Mouse (Mus musculus) cerebellum, adult (tissue): Measurements from ENCODE around the gene Sdk1.
A peak's percentile ranks its signal among the peaks of the same experiment; 100 is the strongest.

Source experiments
- ATAC-seq: cut with Nextera tagmentation; 2 replicates; pipeline ENCODE4 v1.9.2; 2017; ENCODE audit warnings: mild to moderate bottlenecking, moderate library complexity, mixed read lengths; ENCODE audit not compliant: insufficient number of reproducible peaks, low FRiP score, low TSS enrichment

Sdk1 gene

DNA sequence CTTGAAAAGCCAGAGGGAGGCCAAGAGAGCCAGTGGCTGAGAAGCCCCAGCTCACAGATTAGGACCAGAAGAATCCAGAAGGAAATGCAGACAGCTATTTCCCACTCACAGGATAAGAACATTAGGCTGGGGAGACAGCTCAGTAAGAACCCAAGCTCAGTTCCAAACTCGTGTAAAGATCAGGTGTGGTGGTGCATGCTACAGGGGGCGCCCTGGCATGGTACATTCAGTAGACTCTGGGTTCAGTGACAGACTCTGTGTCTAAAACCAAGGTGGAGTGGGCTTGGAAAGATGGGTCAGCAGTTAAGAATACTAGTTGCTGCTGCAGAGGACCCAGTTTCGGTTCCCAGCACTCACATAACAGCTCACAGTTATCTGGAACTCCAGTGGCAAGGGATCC, 832.6 kb downstream of the Sdk1 start:
- ATAC-seq, result no peak

GRCm38 (mm10) chr5:142074561-142075500, 833.5 kb downstream of the Sdk1 start:
- no peak for ATAC-seq

- no peak for ATAC-seq
Measured at GRCm38 (mm10) chr5:142080661-142081060, 839.4 kb downstream of the Sdk1 start.

GRCm38 (mm10) chr5:142081076-142081475, 839.8 kb downstream of the Sdk1 start:
- ATAC-seq, result no peak

DNA sequence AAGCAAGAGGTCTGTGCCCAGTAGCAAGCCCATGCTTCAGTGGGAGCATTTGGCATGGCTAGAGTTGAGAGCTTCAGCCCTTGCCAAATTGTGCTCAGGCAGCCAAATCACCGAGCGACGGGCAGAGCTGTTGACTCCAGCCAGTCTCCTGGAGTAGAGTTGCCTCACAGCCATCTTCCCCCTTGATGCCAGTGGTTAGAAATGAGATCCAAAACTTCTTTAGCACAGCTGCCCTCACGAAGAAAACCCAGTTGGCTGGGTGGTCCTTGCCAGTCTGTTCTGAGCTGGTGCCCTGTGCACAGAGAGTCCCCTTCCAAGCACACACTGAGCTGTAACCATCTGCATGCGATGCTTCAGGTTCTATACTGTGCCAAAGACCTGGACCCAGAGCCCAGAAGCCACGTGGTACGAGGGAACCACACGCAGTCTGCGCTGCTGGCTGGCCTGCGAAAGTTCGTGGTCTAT, 855.1 kb downstream of the Sdk1 start:
- peak; percentile 84 for ATAC-seq

DNA sequence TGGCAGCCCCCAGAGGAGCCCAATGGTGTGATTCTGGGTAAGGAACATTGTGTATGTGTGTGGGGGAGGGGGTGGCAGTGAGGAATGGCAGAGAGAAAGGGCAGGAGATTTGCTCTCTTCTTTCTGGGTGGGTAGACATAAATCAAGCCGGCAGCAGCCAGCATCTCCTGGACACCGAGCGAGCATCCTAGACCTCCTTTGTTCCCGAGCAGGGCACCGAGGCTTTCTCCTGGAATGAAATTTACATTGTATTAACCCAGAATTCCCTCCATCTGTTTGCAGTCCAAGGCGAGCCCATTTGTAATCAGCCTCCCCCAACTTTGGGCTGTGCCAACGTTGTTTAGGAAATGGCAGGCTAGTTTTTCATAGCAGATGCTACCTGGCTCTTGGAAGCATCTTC, 858.9 kb downstream of the Sdk1 start:
- no peak for ATAC-seq

DNA sequence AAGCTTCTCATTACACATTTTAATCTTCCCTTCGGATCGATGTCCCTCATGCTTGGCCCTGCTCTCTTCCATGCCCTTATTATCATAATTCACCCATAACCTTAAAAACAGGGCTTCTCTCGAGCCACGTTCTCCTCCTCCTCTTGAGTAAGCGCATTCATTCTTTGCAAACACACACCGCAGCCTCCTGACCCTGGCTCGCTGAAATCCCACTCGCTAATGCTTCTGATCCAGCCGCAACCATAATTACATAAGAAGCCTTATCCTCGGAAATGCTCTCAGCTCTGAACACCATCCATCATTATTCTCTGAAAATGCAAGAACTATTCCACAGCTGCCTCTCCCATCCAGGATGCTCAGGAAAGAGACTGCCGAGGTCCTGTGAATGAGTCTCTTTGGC, 866.1 kb downstream of the Sdk1 start:
- no peak for ATAC-seq

DNA sequence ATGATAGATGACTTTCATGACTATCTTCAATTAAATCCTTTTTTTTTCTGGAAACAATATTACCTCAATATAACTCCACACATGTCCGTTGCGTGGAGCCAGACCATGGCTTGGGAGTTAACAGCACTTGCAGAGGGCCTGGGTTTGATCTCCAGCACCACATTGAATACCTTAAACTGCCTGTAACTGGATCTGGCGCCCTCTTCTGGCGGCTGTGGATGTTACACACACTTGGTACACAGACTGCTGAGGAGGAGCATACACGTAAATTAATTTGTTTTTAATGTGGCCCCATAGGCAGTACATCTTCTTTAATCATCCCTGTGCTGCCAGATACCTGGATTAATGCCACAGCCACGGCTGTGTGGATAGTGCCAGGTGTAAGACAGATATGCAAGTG, 870.7 kb downstream of the Sdk1 start:
- no peak for ATAC-seq

DNA sequence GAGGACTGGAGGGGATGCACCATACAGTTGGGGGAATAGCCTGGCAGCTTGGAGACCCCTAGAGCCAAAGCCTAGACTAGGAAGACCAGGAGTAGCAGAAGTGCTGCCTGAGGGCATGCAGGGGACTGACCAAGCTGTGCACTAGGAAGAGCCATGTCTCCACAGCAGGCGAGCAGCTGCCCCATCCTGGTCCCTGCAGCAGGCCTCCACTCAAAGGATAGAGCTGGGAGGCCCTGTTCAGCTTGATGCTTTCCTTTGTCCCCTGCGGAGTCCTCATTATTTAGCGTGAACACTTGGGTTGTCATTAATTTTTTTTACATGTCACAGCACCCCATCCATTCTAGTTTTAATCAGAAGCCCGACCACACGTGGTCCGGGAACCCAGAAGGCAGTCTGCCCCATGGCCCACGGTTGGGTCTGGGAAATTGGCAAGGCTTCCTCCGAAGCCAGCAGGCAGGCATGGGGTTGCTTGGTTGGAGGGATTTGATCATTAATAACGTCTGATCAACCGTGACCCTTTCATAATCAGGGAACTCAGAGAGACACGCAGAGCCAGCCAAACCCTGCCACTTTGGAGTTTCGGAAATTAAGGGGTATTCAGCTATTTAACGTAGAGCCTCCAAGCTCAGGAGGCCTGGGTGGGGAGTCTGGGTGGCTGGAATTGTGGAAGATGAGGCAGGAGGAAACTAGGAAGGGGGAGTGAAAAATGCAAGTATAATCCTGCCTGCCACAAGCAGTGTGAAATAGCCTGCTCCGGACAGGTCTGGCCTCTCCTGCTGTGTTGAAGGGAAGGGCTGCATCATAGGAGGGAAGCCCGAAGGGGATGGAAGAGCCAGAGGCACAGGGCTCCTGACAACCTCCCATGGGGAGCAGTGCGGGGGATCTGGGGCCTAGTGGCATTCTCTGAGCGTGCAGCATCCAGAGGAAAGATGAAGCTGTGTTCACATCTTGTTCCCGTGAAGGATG, 872.2 kb downstream of the Sdk1 start:
- ATAC-seq, result no peak

GRCm38 (mm10) chr5:142127779-142128178, 886.5 kb downstream of the Sdk1 start:
- no peak for ATAC-seq

- ATAC-seq, result no peak
Measured at GRCm38 (mm10) chr5:142128181-142128611, 886.9 kb downstream of the Sdk1 start.

- ATAC-seq, result no peak
Measured at GRCm38 (mm10) chr5:142130004-142130403, 888.7 kb downstream of the Sdk1 start.

- peak; percentile 93 for ATAC-seq
Measured at GRCm38 (mm10) chr5:142139978-142140377, 898.7 kb downstream of the Sdk1 start.

GRCm38 (mm10) chr5:142149594-142149993, 908.3 kb downstream of the Sdk1 start:
- ATAC-seq, result peak; percentile 70

DNA sequence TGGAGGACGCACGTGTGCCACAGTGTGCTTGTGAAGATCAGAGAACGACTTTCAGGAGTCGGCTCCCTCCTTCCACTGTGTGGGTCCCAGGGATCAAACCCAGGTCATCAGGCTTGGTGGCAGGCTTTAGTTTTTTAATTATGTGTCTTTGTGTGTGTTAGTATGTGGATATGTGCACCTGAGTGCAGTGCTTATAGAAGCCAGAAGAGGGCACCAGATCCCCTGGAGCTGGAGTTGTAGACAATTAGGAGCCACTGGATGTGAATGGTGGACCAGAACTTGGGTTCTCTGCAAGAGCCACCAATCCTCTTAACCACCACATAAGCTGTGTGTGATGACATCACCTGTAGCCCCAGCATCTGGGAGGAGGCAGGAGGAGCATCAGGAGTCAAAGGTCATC, 909.5 kb downstream of the Sdk1 start:
- no peak for ATAC-seq

- no peak for ATAC-seq
Measured at GRCm38 (mm10) chr5:142156868-142157852, 915.9 kb downstream of the Sdk1 start.

DNA sequence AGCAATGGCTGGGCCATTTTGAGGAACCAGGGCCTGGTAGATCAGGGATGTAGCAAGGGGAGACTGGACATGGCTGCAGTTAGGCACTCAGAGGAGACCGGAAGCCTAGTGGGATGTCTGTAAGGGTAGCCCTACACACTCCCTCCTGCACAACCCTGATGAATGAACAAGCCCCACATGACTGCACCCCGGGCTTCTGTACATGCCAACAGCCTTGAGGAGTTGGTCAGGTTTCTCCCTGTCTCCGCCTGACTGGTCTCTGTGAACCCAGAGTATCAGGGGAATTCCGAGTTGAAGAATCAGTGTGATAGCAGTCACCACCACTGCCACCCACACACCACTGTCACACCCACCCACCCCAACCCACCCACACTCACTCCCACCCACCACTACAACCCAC, 922.2 kb downstream of the Sdk1 start:
- ATAC-seq, result no peak

- ATAC-seq, result peak; percentile 92
Measured at GRCm38 (mm10) chr5:142173636-142174035, 932.3 kb downstream of the Sdk1 start.

- ATAC-seq, result no peak
Measured at GRCm38 (mm10) chr5:142178164-142178563, 936.9 kb downstream of the Sdk1 start.

DNA sequence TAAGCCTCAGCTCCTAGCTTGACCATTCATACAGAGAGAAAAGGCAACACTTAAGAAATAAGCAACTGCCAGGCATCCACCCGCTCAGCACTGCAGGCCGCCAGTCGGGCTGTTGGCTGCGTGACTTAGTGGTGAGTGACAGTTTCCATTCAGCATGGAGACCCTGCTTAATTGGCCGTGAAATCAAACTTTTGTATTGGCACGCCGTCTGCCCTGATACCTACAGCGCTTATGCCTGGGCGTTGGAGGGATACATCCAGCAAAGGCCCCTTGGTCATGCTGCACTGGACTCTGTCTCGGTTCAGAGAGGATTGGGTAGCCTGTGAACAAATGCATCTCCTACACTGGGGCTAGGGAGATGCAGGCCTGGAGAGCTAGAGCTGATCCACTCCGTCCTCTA, 938.0 kb downstream of the Sdk1 start:
- ATAC-seq, result no peak
